Mouse (Mus musculus) embryonic fibroblast, embryonic 13.5 days (primary cell): ENCODE measurements around the gene Atl2.

Experiments
- CTCF ChIP-seq: IDR thresholded peaks from 2 replicates; pipeline ENCODE4 v1.5.1; 2011; ENCODE audit warnings: mild to moderate bottlenecking, control low read depth, low read length, moderate library complexity, borderline replicate concordance; ENCODE audit not compliant: insufficient read depth
- POLR2A ChIP-seq: IDR thresholded peaks from 2 replicates; pipeline ENCODE4 v1.6.1; 2011; ENCODE audit warnings: low read depth, mild to moderate bottlenecking, control low read depth, low read length, moderate library complexity

- TF ChIP-seq CTCF, result no peak
- no peak for TF ChIP-seq POLR2A
These were observed 12.7 kb downstream of the Atl2 start for GRCm38 (mm10) chr17:79883198-79883597.
